Mouse (Mus musculus): ENCODE measurements around the gene Vmn1r125.
"Not testable (repeated sequence)": the region's sequence is repeated elsewhere in the genome, so short reads cannot be mapped to it uniquely, and the experiment has no call there.

Vmn1r125 gene

GRCm38 (mm10) chr7:21271879-21272278, at the start of gene Vmn1r125:
Gene Vmn1r125, plus strand, starts transcription at chr7:21272179.
- in situ Hi-C loops (cut with MseI, MboI): not testable (repeated sequence)

- in situ Hi-C loops (cut with MseI, MboI): not testable (repeated sequence)
Measured at GRCm38 (mm10) chr7:21260517-21260916, 11.5 kb upstream of the Vmn1r125 start, which contains the start of gene Vmn1r124. Gene Vmn1r124, minus strand, starts transcription at chr7:21260617.

- in situ Hi-C loops (cut with MseI, MboI): not testable (repeated sequence)
Measured at GRCm38 (mm10) chr7:21301367-21301766, 29.4 kb downstream of the Vmn1r125 start, which contains the start of gene Vmn1r126. Gene Vmn1r126, minus strand, starts transcription at chr7:21301467.

DNA sequence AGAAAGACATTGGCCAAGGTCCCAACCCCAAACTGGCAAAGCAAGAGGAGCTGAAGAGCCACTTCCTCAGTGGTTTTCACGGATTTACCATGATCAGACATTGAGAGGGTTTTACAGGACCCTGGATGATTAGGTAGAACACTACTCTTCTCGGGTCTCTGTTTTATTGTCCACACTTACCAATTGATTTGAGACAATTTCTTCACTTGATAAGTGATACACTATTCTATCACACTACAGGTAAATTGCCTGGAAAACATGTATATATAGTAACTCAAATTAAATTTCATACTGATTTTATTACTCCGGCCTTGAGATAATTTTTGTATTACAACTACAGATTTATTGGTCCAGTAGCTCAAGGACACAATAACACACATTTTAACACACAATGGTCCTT, 47.8 kb downstream of the Vmn1r125 start, which contains the start of gene Vmn1r127:
TSS of gene Vmn1r127 (minus strand) at position 101 of the 400 bp plus-strand sequence.
- in situ Hi-C loops (cut with MseI, MboI): not testable (repeated sequence)
